Mouse (Mus musculus) hindbrain, postnatal 0 days (tissue): ENCODE measurements at regions not wholly inside any gene's neighbourhood (a gene's known extent, or its start where the extent isn't known, plus 50 kb on each side); places are given as distances from the start of the nearest gene placed in this dataset.
"Not testable (repeated sequence)": the region's sequence is repeated elsewhere in the genome, so short reads cannot be mapped to it uniquely, and the experiment has no call there.

Source experiments
- ATAC-seq: fragments of 200-750 bp; cut with Nextera tagmentation; 2 replicates; pipeline ENCODE4 v1.8.0; 2017; ENCODE audit warnings: mild to moderate bottlenecking, moderate TSS enrichment, moderate library complexity
- DNase-seq: peaks from one replicate; pipeline ENCODE4 v3.0.0-alpha.2; 2015; ENCODE audit warnings: low spot score
- H3K27ac ChIP-seq: fragments of 300-500 bp; sonication (generic); 2 replicates; pipeline ENCODE4 v1.5.1; 2014; ENCODE audit warnings: mild to moderate bottlenecking
- H3K27me3 ChIP-seq: fragments of 300-500 bp; sonication (generic); 2 replicates; pipeline ENCODE4 v1.6.1; 2014; ENCODE audit warnings: low read length, mixed read lengths; ENCODE audit not compliant: insufficient read depth
- H3K36me3 ChIP-seq: fragments of 300-500 bp; sonication (generic); 2 replicates; pipeline ENCODE4 v1.6.1; 2014; ENCODE audit warnings: low read length, mixed read lengths; ENCODE audit not compliant: insufficient read depth
- H3K4me1 ChIP-seq: fragments of 300-500 bp; sonication (generic); 2 replicates; pipeline ENCODE4 v1.6.1; 2014; ENCODE audit warnings: antibody characterized with exemption, low read length, mixed read lengths; ENCODE audit not compliant: insufficient read depth
- H3K4me2 ChIP-seq: fragments of 300-500 bp; sonication (generic); 2 replicates; pipeline ENCODE4 v1.6.1; 2014; ENCODE audit warnings: low read depth, mild to moderate bottlenecking, low read length, moderate library complexity, mixed read lengths
- H3K4me3 ChIP-seq: fragments of 300-500 bp; sonication (generic); 2 replicates; pipeline ENCODE4 v1.5.1; 2014; ENCODE audit warnings: low read length
- H3K9ac ChIP-seq: fragments of 300-500 bp; sonication (generic); replicated peaks from 2 replicates; pipeline ENCODE4 v1.6.1; 2014; ENCODE audit warnings: mild to moderate bottlenecking, low read length, moderate library complexity, mixed read lengths
- H3K9me3 ChIP-seq: fragments of 300-500 bp; sonication (generic); 2 replicates; pipeline ENCODE4 v1.6.1; 2016; ENCODE audit warnings: low read length, mixed read lengths
- CTCF ChIP-seq: IDR thresholded peaks from 2 replicates; pipeline ENCODE4 v1.5.1; 2016; ENCODE audit warnings: antibody characterized with exemption, control low read depth, low read depth
- WGBS: fragments of 180-500 bp; shearing (Covaris S2); extraction: QIAGEN DNeasy Blood & Tissue Kit; methylation state at CpG from one replicate; pipeline ENCODE4 v1.1.7; 2014; 5-methylcytosine and 5-hydroxymethylcytosine counted together

- no peak overlapping the region for H3K4me3 ChIP-seq
- no peak for DNase-seq
These were observed 126.3 kb upstream of the Ppp2r2d start for GRCm38 (mm10) chr7:138719608-138720007.

GRCm38 (mm10) chr7:138719115-138719514 is 126.8 kb upstream of the Ppp2r2d start:
- Histone ChIP-seq H3K4me1 (no peaks in the 10 kb centered on the region), H3K9me3 (no peaks in the 10 kb centered on the region), H3K4me2 (no peak overlapping the region), H3K36me3 (no peaks in the 10 kb centered on the region), H3K4me3 (no peak overlapping the region), H3K9ac (no peak overlapping the region), H3K27ac (no peak overlapping the region), H3K27me3 (no peaks in the 10 kb centered on the region)
- TF ChIP-seq CTCF, result no peak
- DNase-seq (no peak), ATAC-seq (no peak)
- 57% methylated on average over 3 of the region's 3 CpGs for WGBS

More at GRCm38 (mm10) chr7:138719608-138720007, 126.3 kb upstream of the Ppp2r2d start:
- Histone ChIP-seq H3K4me1 (no peaks in the 10 kb centered on the region), H3K27ac (no peak overlapping the region), H3K27me3 (no peaks in the 10 kb centered on the region), H3K4me2 (no peak overlapping the region), H3K36me3 (no peaks in the 10 kb centered on the region), H3K9me3 (no peaks in the 10 kb centered on the region), H3K9ac (no peak overlapping the region)
- TF ChIP-seq CTCF, result no peak
- WGBS, result 64% methylated on average over 5 of the region's 5 CpGs
- ATAC-seq, result no peak

DNA sequence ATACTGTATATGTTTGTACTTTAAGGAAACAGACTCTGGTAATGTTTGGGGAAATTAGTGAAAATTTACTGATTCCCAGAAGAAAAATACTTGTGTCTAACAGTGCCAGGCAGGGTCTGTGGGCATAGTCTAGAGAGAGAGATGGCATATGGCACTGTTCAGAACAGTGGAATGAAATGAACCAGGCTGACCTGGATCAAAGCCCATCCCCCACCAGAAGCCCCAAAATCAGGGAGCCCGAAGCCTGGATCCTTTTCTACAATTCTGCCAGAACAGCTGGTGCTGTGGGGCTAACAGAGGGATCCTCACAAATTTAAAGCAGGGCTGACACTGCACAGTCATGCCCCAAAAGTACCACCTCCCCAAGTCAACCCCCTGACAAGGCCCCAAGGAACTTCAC is 131.1 kb upstream of the Ppp2r2d start:
- H3K27me3 ChIP-seq, result no peaks in the 10 kb centered on the region
- 27% methylated on average over 1 of the region's 1 CpGs for WGBS
- no peak for ATAC-seq
- DNase-seq, result no peak
- no peak for TF ChIP-seq CTCF
- no peak overlapping the region for H3K4me3 ChIP-seq
- no peaks in the 10 kb centered on the region for H3K4me1 ChIP-seq
- H3K9me3 ChIP-seq, result no peaks in the 10 kb centered on the region
- H3K4me2 ChIP-seq, result no peak overlapping the region
- no peak overlapping the region for H3K27ac ChIP-seq
- H3K36me3 ChIP-seq, result no peaks in the 10 kb centered on the region
- H3K9ac ChIP-seq, result no peak overlapping the region

- DNase-seq (no peak), ATAC-seq (no peak)
- Histone ChIP-seq H3K36me3 (no peaks in the 10 kb centered on the region), H3K4me1 (no peaks in the 10 kb centered on the region), H3K9me3 (no peaks in the 10 kb centered on the region), H3K4me3 (no peak overlapping the region), H3K9ac (no peak overlapping the region), H3K27me3 (no peaks in the 10 kb centered on the region), H3K27ac (no peak overlapping the region), H3K4me2 (no peak overlapping the region)
- WGBS, result 84% methylated on average over 6 of the region's 6 CpGs
- no peak for TF ChIP-seq CTCF
These were observed 137.5 kb upstream of the Ppp2r2d start for GRCm38 (mm10) chr7:138708373-138708772.

DNA sequence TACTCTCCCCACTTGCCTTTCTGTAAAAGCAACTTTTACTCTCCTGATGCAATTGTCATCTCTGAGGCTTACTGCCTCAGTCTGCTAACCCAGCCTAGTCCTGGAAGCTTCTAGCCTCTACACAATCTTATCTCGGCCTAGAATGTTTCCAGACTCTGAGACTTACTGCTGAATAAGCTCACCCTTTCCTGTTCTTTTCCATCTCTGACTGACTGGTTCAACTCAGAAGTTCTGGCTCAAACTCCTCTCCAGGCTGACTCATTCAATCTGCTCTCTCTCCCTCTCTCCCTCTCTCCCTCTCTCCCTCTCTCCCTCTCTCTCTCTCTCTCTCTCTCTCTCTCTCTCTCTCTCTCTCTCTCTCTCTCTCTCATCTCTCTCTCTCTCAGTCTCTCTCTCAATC is 146.3 kb upstream of the Ppp2r2d start:
- not testable (repeated sequence) for H3K36me3 ChIP-seq, H3K9ac ChIP-seq, H3K27ac ChIP-seq, ATAC-seq, DNase-seq, H3K9me3 ChIP-seq, H3K27me3 ChIP-seq, H3K4me1 ChIP-seq, H3K4me3 ChIP-seq, H3K4me2 ChIP-seq
- WGBS, result 74% methylated on average over 1 of the region's 1 CpGs

- no peaks in the 10 kb centered on the region for H3K36me3 ChIP-seq
- 61% methylated on average over 7 of the region's 7 CpGs for WGBS
These were observed 163.7 kb upstream of the Ppp2r2d start for GRCm38 (mm10) chr7:138682161-138682560.

GRCm38 (mm10) chr7:138680530-138680929 is 165.3 kb upstream of the Ppp2r2d start:
- H3K27ac ChIP-seq, result no peak overlapping the region
- H3K4me3 ChIP-seq, result no peak overlapping the region
- 0 out of 2 replicates have a peak, but pooled peaks have one; percentile 39 for TF ChIP-seq CTCF
- H3K4me1 ChIP-seq, result no peaks in the 10 kb centered on the region
- peak; percentile 9 for DNase-seq
- no peaks in the 10 kb centered on the region for H3K9me3 ChIP-seq
- no peaks in the 10 kb centered on the region for H3K36me3 ChIP-seq
- no peak overlapping the region for H3K9ac ChIP-seq
- H3K4me2 ChIP-seq, result no peak overlapping the region
- H3K27me3 ChIP-seq, result no peaks in the 10 kb centered on the region
- ATAC-seq, result no peak
- 85% methylated on average over 5 of the region's 5 CpGs for WGBS

More at GRCm38 (mm10) chr7:138682161-138682560, 163.7 kb upstream of the Ppp2r2d start:
- H3K9me3 ChIP-seq, result no peaks in the 10 kb centered on the region
- H3K9ac ChIP-seq, result no peak overlapping the region
- no peaks in the 10 kb centered on the region for H3K4me1 ChIP-seq
- no peak overlapping the region for H3K27ac ChIP-seq
- no peak for TF ChIP-seq CTCF
- no peaks in the 10 kb centered on the region for H3K27me3 ChIP-seq
- peak; percentile 63 for DNase-seq
- no peak overlapping the region for H3K4me2 ChIP-seq
- ATAC-seq, result 0 out of 2 replicates have a peak, but pooled peaks have one; percentile 18
- no peak overlapping the region for H3K4me3 ChIP-seq
